Mouse (Mus musculus): Measurements from ENCODE around the gene Avpr1a. TPM values are rescaled to one million over a fixed set of nuclear protein-coding genes. Genes with fewer than 3 reads are reported as not detected.

Gene Avpr1a
- polyA plus RNA-seq (2014; fragmentation: Illumina TruSeq; extraction: RNeasy Lipid Tissue Mini Kit (QIAGEN cat#74804); ENCODE audit: low read depth, low replicate concordance): 1.2 TPM

DNA sequence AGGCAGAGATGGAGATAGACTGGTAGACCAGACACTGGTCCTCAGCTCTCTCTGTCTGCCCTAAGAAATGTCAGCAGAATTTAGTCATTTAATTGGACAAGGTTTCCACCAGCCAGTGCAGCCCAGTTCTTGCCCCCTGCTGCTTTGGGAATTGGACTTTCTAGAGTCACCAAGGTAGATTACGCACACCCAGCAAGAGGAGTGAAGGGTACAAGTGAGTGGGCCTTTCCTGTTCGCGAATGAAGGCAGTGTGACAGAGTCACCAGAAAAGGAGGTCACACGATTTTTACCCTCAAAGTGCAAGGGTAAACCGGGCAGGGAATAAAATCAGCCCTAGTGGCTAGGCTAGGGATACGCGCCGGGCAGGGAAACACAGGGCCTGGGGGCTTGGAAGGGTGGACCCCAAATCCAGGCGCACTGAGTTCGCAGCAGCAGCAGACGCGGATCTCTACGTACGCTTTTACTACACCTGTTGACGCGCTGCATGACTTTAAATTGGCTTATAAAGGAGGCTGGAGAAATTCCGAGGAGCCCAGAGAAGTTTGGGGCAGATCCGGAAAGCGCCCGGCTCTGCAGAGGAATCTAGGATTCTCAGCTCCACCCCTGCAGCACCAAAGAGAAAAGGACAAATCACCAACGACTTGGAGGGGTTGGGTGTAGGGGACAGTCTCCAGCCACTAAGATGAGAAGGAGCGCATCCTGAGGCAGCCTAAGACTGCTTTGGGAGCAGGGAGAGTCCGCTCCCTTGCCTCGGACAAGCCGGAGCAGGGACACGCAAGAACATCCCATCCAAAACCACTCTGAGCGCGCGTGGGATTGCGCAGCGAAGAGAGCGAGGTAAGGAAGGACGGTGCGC is at the start of gene Avpr1a:
Avpr1a (plus strand) TSS at position 639 of the 856 bp plus-strand sequence.

Other genes with a start within 250 kb of the Avpr1a start
- gene Ppm1h, start 230.3 kb downstream of the Avpr1a start, polyA plus RNA-seq (2014; fragmentation: Illumina TruSeq; extraction: RNeasy Lipid Tissue Mini Kit (QIAGEN cat#74804); ENCODE audit: low read depth, low replicate concordance): 22.2 TPM

Data from testis, adult 10 weeks (tissue).